Mouse (Mus musculus) myocyte (in vitro differentiated cells): ENCODE measurements around the gene Olfr311. TPM values are rescaled to one million over a fixed set of nuclear protein-coding genes. Genes with fewer than 3 reads are reported as not detected.

Source experiments
- H3K27me3 ChIP-seq: one replicate; pipeline ENCODE4 v1.6.1; 2011; ENCODE audit not compliant: control insufficient read depth, insufficient read depth, insufficient read length
- H3K36me3 ChIP-seq: one replicate; pipeline ENCODE4 v1.6.1; 2011; ENCODE audit not compliant: control insufficient read depth, insufficient read depth
- H3K4me2 ChIP-seq: one replicate; pipeline ENCODE4 v1.6.1; 2011; ENCODE audit warnings: low read depth, control low read depth
- H3K4me3 ChIP-seq: one replicate; pipeline ENCODE4 v1.5.1; 2011; ENCODE audit warnings: mild to moderate bottlenecking, control low read depth, moderate library complexity
- H3K79me2 ChIP-seq: one replicate; pipeline ENCODE4 v1.6.1; 2011; ENCODE audit not compliant: control insufficient read depth, insufficient read depth
- H3ac ChIP-seq: one replicate; pipeline ENCODE4 v1.6.1; 2011; ENCODE audit not compliant: control insufficient read depth, insufficient read length
- CEBPB ChIP-seq: IDR thresholded peaks from 2 replicates; pipeline ENCODE4 v1.6.1; 2011; ENCODE audit warnings: mild to moderate bottlenecking, moderate library complexity; ENCODE audit not compliant: poor library complexity, insufficient read depth, severe bottlenecking
- E2F4 ChIP-seq: IDR thresholded peaks from one replicate; pipeline ENCODE4 v1.6.1; 2011; ENCODE audit warnings: mild to moderate bottlenecking, control low read depth, moderate library complexity; ENCODE audit not compliant: insufficient read depth
- MAX ChIP-seq: IDR thresholded peaks from one replicate; pipeline ENCODE4 v1.6.1; 2011; ENCODE audit warnings: low read depth, mild to moderate bottlenecking, control low read depth
- MYOD1 ChIP-seq, 3 experiments: IDR thresholded peaks; one replicate each; pipeline ENCODE4 v1.6.1; 2011; ENCODE audit warnings: control low read depth in 2 of 3, low read depth in 2 of 3, mild to moderate bottlenecking in 2 of 3, moderate library complexity in 1 of 3; ENCODE audit not compliant: insufficient read length in 2 of 3, control insufficient read depth in 1 of 3
- MYOG ChIP-seq, 3 experiments: IDR thresholded peaks; one replicate each; pipeline ENCODE4 v1.6.1; 2011; ENCODE audit warnings: control low read depth in 2 of 3, low read depth in 2 of 3, mild to moderate bottlenecking in 2 of 3; ENCODE audit not compliant: insufficient read length in 2 of 3, control insufficient read depth in 1 of 3, insufficient read depth in 1 of 3
- POLR2A ChIP-seq: IDR thresholded peaks from one replicate; pipeline ENCODE4 v1.6.1; 2011; ENCODE audit warnings: low read depth, mild to moderate bottlenecking, control low read depth, moderate library complexity; ENCODE audit not compliant: insufficient read length
- POLR2AphosphoS2 ChIP-seq: IDR thresholded peaks from one replicate; pipeline ENCODE4 v1.6.1; 2011; ENCODE audit warnings: low read depth, control low read depth; ENCODE audit not compliant: insufficient read length
- REST ChIP-seq: IDR thresholded peaks from one replicate; pipeline ENCODE4 v1.6.1; 2011; ENCODE audit warnings: mild to moderate bottlenecking, control low read depth, moderate library complexity; ENCODE audit not compliant: insufficient read depth, insufficient read length
- SRF ChIP-seq: IDR thresholded peaks from one replicate; pipeline ENCODE4 v1.6.1; 2011; ENCODE audit warnings: low read depth; ENCODE audit not compliant: control insufficient read depth, insufficient read length
- TCF12 ChIP-seq: IDR thresholded peaks from one replicate; pipeline ENCODE4 v1.6.1; 2011; ENCODE audit warnings: mild to moderate bottlenecking, control low read depth; ENCODE audit not compliant: poor library complexity, insufficient read depth, severe bottlenecking
- TCF3 ChIP-seq: IDR thresholded peaks from one replicate; pipeline ENCODE4 v1.6.1; 2011; ENCODE audit warnings: low read depth, control low read depth; ENCODE audit not compliant: insufficient read length
- USF1 ChIP-seq: IDR thresholded peaks from one replicate; pipeline ENCODE4 v1.6.1; 2011; ENCODE audit warnings: low read depth, mild to moderate bottlenecking, control low read depth, moderate library complexity
- polyA plus RNA-seq: library from polyadenylated mRNA; unstranded; fragments of >200 nt; fragmentation: generic; extraction: Trizol; gene quantifications from one replicate; pipeline ENCODE4 v1.2.1, GENCODE M21; 2012; ENCODE audit warnings: missing spikeins

Gene Olfr311
- polyA plus RNA-seq, 1 experiment = not detected

GRCm38 (mm10) chr11:58883756-58884155, 44.7 kb downstream of the Olfr311 start:
- no peak for TF ChIP-seq SRF
- TF ChIP-seq TCF12 = no peak
- TF ChIP-seq E2F4 = no peak
- TF ChIP-seq TCF3 = no peak
- no peak for TF ChIP-seq MYOD1 (IDR thresholded peaks at IDR 0.05; ENCODE audit: control insufficient read depth in 1 of 3, insufficient read length in 2 of 3, low read depth in 2 of 3)
- TF ChIP-seq POLR2A = no peak
- TF ChIP-seq MYOG (IDR thresholded peaks at IDR 0.05; ENCODE audit: control insufficient read depth in 1 of 3, insufficient read depth in 1 of 3, insufficient read length in 2 of 3, low read depth in 2 of 3) = no peak
- TF ChIP-seq USF1 = no peak
- TF ChIP-seq MAX = no peak
- no peak for TF ChIP-seq REST
- TF ChIP-seq POLR2AphosphoS2 = no peak
- no peak for TF ChIP-seq CEBPB
- H3K4me3 ChIP-seq = no peak overlapping the region
- H3K79me2 ChIP-seq = no peaks in the 10 kb centered on the region
- no peaks in the 10 kb centered on the region for H3K27me3 ChIP-seq
- H3K36me3 ChIP-seq = peaks cover 3% of the 10 kb centered on the region
- no peak overlapping the region for H3ac ChIP-seq
- H3K4me2 ChIP-seq = no peak overlapping the region

- Histone ChIP-seq H3K4me2 (no peak overlapping the region), H3K4me3 (no peak overlapping the region), H3K27me3 (no peaks in the 10 kb centered on the region), H3K79me2 (no peaks in the 10 kb centered on the region), H3ac (no peak overlapping the region), H3K36me3 (peaks cover 21% of the 10 kb centered on the region)
- no peak for TF ChIP-seq CEBPB
- no peak for TF ChIP-seq MAX
- TF ChIP-seq SRF = no peak
- no peak for TF ChIP-seq USF1
- no peak for TF ChIP-seq E2F4
- TF ChIP-seq TCF3 = no peak
- no peak for TF ChIP-seq REST
- TF ChIP-seq TCF12 = no peak
- TF ChIP-seq MYOG (IDR thresholded peaks at IDR 0.05; ENCODE audit: control insufficient read depth in 1 of 3, insufficient read depth in 1 of 3, insufficient read length in 2 of 3, low read depth in 2 of 3) = no peak
- TF ChIP-seq POLR2A = no peak
- no peak for TF ChIP-seq MYOD1 (IDR thresholded peaks at IDR 0.05; ENCODE audit: control insufficient read depth in 1 of 3, insufficient read length in 2 of 3, low read depth in 2 of 3)
- no peak for TF ChIP-seq POLR2AphosphoS2
Measured at GRCm38 (mm10) chr11:58890511-58890910, 51.5 kb downstream of the Olfr311 start.

Other genes with a start within 250 kb of the Olfr311 start
- not detected for gene Olfr324, start 244.1 kb upstream of the Olfr311 start, polyA plus RNA-seq
- gene 2210407C18Rik, start 223.2 kb upstream of the Olfr311 start, polyA plus RNA-seq = not detected
- gene Olfr323, start 208.8 kb upstream of the Olfr311 start, polyA plus RNA-seq = not detected
- gene Trim58, start 198.8 kb upstream of the Olfr311 start, polyA plus RNA-seq = not detected
- gene Olfr322, start 180.5 kb upstream of the Olfr311 start, polyA plus RNA-seq = not detected
- not detected for gene Olfr320, start 158.2 kb upstream of the Olfr311 start, polyA plus RNA-seq
- gene Olfr319, start 140.1 kb upstream of the Olfr311 start, polyA plus RNA-seq = not detected
- gene Olfr318, start 115.2 kb upstream of the Olfr311 start, polyA plus RNA-seq = not detected
- gene Olfr317, start 100.0 kb upstream of the Olfr311 start, polyA plus RNA-seq = not detected
- gene Olfr316, start 86.5 kb upstream of the Olfr311 start, polyA plus RNA-seq = not detected
- not detected for gene Olfr315, start 66.1 kb upstream of the Olfr311 start, polyA plus RNA-seq
- gene Olfr314, start 56.3 kb upstream of the Olfr311 start, polyA plus RNA-seq = not detected
- not detected for gene Fam183b, start 37.3 kb upstream of the Olfr311 start, polyA plus RNA-seq
- gene Olfr313, start 24.3 kb upstream of the Olfr311 start, polyA plus RNA-seq = not detected
- gene Olfr312, start 10.0 kb upstream of the Olfr311 start, polyA plus RNA-seq = not detected
- 2.0 TPM for gene Gm12258, start 7.9 kb downstream of the Olfr311 start, polyA plus RNA-seq
- gene 2810021J22Rik, start 28.0 kb downstream of the Olfr311 start, polyA plus RNA-seq = 2.5 TPM
- 0.96 TPM for gene Zfp39, start 65.0 kb downstream of the Olfr311 start, polyA plus RNA-seq
- not detected for gene Btnl10, start 78.7 kb downstream of the Olfr311 start, polyA plus RNA-seq
- gene Rnf187, start 99.7 kb downstream of the Olfr311 start, polyA plus RNA-seq = 197 TPM
- gene Hist3h2ba, start 109.7 kb downstream of the Olfr311 start, polyA plus RNA-seq = 0.88 TPM
- 24.4 TPM for gene Hist3h2a, start 115.4 kb downstream of the Olfr311 start, polyA plus RNA-seq
- 0.64 TPM for gene Trim17, start 115.4 kb downstream of the Olfr311 start, polyA plus RNA-seq
- 19.3 TPM for gene Trim11, start 138.8 kb downstream of the Olfr311 start, polyA plus RNA-seq